Mouse (Mus musculus): ENCODE data around the gene Obscn. TPM values are rescaled to one million over a fixed set of nuclear protein-coding genes. Genes with fewer than 3 reads are reported as not detected.

The Obscn gene
- total and polyA plus RNA-seq, 3 experiments, result 0.08 to 0.54 TPM; not detected in 1

GRCm38 (mm10) chr11:59136994-59137706, 948 bp upstream of the Obscn start:
- H3K27ac ChIP-seq (ENCODE audit: control insufficient read depth, low read depth, low read length), result no peak overlapping the region
- H3K4me1 ChIP-seq (ENCODE audit: control insufficient read depth in 1 of 2, insufficient read depth in 2 of 2, low read length in 2 of 2), result no peaks in the 10 kb centered on the region
- no peaks in the 10 kb centered on the region for H3K9me3 ChIP-seq (replicated peaks; ENCODE audit: insufficient read depth, low read length)
- no peaks in the 10 kb centered on the region; a peak in 1 of 4 replicates for H3K27me3 ChIP-seq (ENCODE audit: control insufficient read depth in 1 of 2, insufficient read depth in 2 of 2, low read length in 2 of 2)
- no peak overlapping the region for H3K4me3 ChIP-seq (ENCODE audit: control insufficient read depth in 1 of 2, insufficient read depth in 1 of 2, low read depth in 2 of 2, low read length in 2 of 2)
- H3K79me2 ChIP-seq (ENCODE audit: control insufficient read depth, insufficient read depth, low read length, poor library complexity), result no peaks in the 10 kb centered on the region
- no peak overlapping the region for H3K9ac ChIP-seq (ENCODE audit: control insufficient read depth, low read depth, low read length, poor library complexity, severe bottlenecking)
- H3K36me3 ChIP-seq (ENCODE audit: control insufficient read depth in 1 of 2, insufficient read depth in 2 of 2, low read length in 2 of 2), result no peaks in the 10 kb centered on the region
- TF ChIP-seq KAT2A (conservative IDR thresholded peaks at IDR 0.05; ENCODE audit: low read depth, low read length) (no peak), TAL1 (IDR thresholded peaks at IDR 0.05; ENCODE audit: low read length) (no peak), ZKSCAN1 (IDR thresholded peaks at IDR 0.05; ENCODE audit: low read depth, low read length) (no peak), JUND (IDR thresholded peaks at IDR 0.05; ENCODE audit: low read depth, low read length) (no peak), CTCF (IDR thresholded peaks at IDR 0.05 in 2 of 3, conservative IDR thresholded peaks at IDR 0.05 in 1 of 3; ENCODE audit: control insufficient read depth in 1 of 3, insufficient read depth in 1 of 3, low read depth in 2 of 3, low read length in 3 of 3, poor library complexity in 1 of 3, severe bottlenecking in 1 of 3) (no peak)
- DNase-seq (ENCODE audit: low read depth, low spot score), result no peak

GRCm38 (mm10) chr11:59135051-59135820, 966 bp downstream of the Obscn start:
- H3K4me3 ChIP-seq (ENCODE audit: control insufficient read depth in 1 of 2, insufficient read depth in 1 of 2, low read depth in 2 of 2, low read length in 2 of 2), result no peak overlapping the region

GRCm38 (mm10) chr11:59134373-59134997, 1.7 kb downstream of the Obscn start:
- no peaks in the 10 kb centered on the region for H3K36me3 ChIP-seq (ENCODE audit: control insufficient read depth in 1 of 2, insufficient read depth in 2 of 2, low read length in 2 of 2)
- H3K4me1 ChIP-seq (ENCODE audit: control insufficient read depth in 1 of 2, insufficient read depth in 2 of 2, low read length in 2 of 2), result no peaks in the 10 kb centered on the region
- TF ChIP-seq TCF12 (IDR thresholded peaks at IDR 0.05; ENCODE audit: low read depth, low read length) (no peak), NELFE (IDR thresholded peaks at IDR 0.05; ENCODE audit: low read depth, low read length) (no peak), ZNF384 (IDR thresholded peaks at IDR 0.05; ENCODE audit: low read depth, low read length) (no peak), BHLHE40 (IDR thresholded peaks at IDR 0.05; ENCODE audit: borderline replicate concordance, low read depth, low read length) (no peak), SMC3 (IDR thresholded peaks at IDR 0.05; ENCODE audit: low read depth, low read length) (no peak), MAFK (IDR thresholded peaks at IDR 0.05; ENCODE audit: borderline replicate concordance, low read depth, low read length) (no peak)
- H3K4me3 ChIP-seq (ENCODE audit: control insufficient read depth in 1 of 2, insufficient read depth in 1 of 2, low read depth in 2 of 2, low read length in 2 of 2), result no peak overlapping the region
- no peaks in the 10 kb centered on the region for H3K9me3 ChIP-seq (replicated peaks; ENCODE audit: insufficient read depth, low read length)
- no peak for DNase-seq (ENCODE audit: low read depth, low spot score)
- no peak overlapping the region for H3K9ac ChIP-seq (ENCODE audit: control insufficient read depth, low read depth, low read length, poor library complexity, severe bottlenecking)
- H3K27me3 ChIP-seq (ENCODE audit: control insufficient read depth in 1 of 2, insufficient read depth in 2 of 2, low read length in 2 of 2), result no peaks in the 10 kb centered on the region
- H3K27ac ChIP-seq (ENCODE audit: control insufficient read depth, low read depth, low read length), result no peak overlapping the region
- no peaks in the 10 kb centered on the region for H3K79me2 ChIP-seq (ENCODE audit: control insufficient read depth, insufficient read depth, low read length, poor library complexity)

More at GRCm38 (mm10) chr11:59135051-59135820, 966 bp downstream of the Obscn start:
- Histone ChIP-seq H3K4me1 (ENCODE audit: control insufficient read depth in 1 of 2, insufficient read depth in 2 of 2, low read length in 2 of 2) (no peaks in the 10 kb centered on the region), H3K9ac (ENCODE audit: control insufficient read depth, low read depth, low read length, poor library complexity, severe bottlenecking) (no peak overlapping the region), H3K27ac (ENCODE audit: control insufficient read depth, low read depth, low read length) (no peak overlapping the region), H3K36me3 (ENCODE audit: control insufficient read depth in 1 of 2, insufficient read depth in 2 of 2, low read length in 2 of 2) (no peaks in the 10 kb centered on the region), H3K9me3 (replicated peaks; ENCODE audit: insufficient read depth, low read length) (no peaks in the 10 kb centered on the region), H3K79me2 (ENCODE audit: control insufficient read depth, insufficient read depth, low read length, poor library complexity) (no peaks in the 10 kb centered on the region), H3K27me3 (ENCODE audit: control insufficient read depth in 1 of 2, insufficient read depth in 2 of 2, low read length in 2 of 2) (no peaks in the 10 kb centered on the region; a peak in 1 of 4 replicates)
- TF ChIP-seq TCF12 (IDR thresholded peaks at IDR 0.05; ENCODE audit: low read depth, low read length), result no peak
- no peak for DNase-seq (ENCODE audit: low read depth, low spot score)

Data from MEL (cell line).